Mouse (Mus musculus): ENCODE measurements at regions not wholly inside any gene's neighbourhood (a gene's known extent, or its start where the extent isn't known, plus 50 kb on each side); places are given as distances from the start of the nearest gene placed in this dataset.
A peak's percentile ranks its signal among the peaks of the same experiment; 100 is the strongest.

DNA sequence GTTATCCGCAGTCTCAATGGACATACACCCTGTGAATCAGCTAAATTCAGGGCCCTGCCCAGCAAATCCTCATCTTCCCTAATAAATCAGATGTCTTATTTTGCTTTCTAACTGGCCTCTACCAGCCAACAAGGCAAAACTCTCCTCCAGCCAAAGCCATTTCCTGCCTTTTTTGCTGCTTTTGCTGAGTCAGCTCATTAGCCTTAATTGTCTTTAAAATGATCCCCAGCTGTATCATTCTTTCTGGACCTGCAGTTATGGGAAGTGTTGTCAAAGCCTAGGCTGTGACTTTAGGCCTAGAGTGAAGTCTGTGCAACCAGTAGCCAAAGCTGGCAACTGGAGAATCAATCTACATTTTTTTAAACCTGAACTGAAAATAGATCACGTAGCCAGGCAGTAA, 81.4 kb downstream of the Mtpn start:
- no peak for DNase-seq (ENCODE audit: low read depth)

GRCm38 (mm10) chr6:35445007-35445406, 94.7 kb downstream of the Mtpn start:
- no peak for DNase-seq (ENCODE audit: low read depth)

DNA sequence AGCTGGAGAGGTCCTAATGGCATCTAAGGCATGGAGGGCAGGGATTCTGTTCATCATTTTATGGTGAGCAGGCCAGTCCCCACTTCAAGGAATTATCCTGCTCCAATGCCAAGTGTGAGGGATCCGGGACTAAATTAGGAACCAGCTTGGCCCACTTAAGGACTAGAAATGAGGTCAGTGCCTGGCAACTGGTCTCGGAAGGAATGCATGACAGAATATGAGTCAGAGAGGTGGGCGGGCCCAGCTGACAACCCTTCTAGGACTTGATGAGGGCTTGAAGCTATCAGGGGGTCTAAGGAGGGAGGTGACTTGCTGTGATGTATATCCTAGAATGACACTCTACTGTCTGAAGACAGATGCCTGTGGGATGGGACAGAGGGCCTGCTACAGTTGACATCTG, 100.4 kb upstream of the Fam180a start:
- no peak for DNase-seq (ENCODE audit: low read depth)

DNA sequence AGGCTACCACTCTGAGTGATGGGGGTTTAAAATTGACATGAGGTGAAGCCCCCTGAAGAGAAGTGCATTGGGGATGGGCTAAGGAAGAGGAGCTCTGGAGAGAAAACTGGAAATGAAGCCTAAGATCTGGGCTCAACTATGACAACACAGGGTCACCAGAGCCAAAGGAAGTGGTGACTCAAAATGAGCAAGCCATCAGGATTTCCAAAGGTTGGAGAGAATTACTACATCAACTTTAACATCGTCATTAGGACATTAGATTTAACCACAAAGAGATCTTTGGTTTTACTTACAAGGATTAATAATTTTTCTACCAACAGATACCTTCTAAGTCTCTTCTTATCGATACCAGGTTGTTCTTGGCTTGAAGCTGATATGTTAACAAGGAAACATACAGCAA, 98.6 kb upstream of the Fam180a start:
- no peak for DNase-seq (ENCODE audit: low read depth)

DNA sequence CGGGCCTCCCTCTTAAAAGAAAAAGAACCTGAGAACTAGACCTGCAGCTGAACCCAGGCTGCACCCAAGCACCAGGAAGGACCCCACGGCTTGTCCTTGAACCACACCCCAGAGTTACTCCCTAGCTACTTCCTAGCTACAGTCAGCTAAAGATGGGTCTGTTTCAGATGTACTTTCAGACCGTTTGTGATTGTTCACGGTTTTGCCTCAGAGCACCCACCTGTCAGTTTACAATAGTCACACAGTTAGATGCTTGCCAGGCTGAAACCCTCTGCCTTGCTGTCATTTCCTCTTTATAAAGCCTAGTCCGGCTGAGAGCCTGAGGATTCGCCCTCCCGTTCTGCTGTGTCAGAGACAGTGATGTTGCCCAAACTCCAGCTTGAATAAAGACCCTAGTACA, 95.0 kb upstream of the Fam180a start:
- no peak for DNase-seq (ENCODE audit: low read depth)

DNA sequence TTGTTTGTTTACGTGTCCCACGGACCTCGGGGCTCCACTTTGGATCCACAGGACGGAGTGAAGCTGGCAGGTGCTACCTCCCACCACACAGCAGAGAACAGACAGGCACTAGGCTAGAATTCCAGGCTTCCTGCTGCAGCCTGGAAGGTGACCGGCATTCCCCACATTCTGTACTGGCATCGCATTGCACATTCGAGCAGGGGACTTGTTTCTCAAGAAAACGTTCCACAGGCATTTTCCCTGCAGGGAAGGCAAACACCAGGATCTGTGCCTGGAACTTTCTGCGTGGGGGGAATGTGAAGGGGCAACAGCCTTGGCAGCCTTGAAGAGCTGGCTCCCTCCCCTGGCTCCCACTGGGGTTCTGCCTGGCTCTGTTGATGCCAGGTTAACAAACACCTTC, 79.1 kb upstream of the Fam180a start:
- DNase-seq (ENCODE audit: low read depth): no peak

- no peak for DNase-seq (ENCODE audit: low read depth)
Observed at GRCm38 (mm10) chr6:35403341-35403910, 77.5 kb upstream of the Fam180a start.

- DNase-seq (ENCODE audit: low read depth): no peak
Observed at GRCm38 (mm10) chr6:35395726-35396125, 69.8 kb upstream of the Fam180a start.

GRCm38 (mm10) chr6:35388827-35389226, 62.9 kb upstream of the Fam180a start:
- no peak for DNase-seq (ENCODE audit: low read depth)

GRCm38 (mm10) chr6:35381536-35381935, 55.6 kb upstream of the Fam180a start:
- DNase-seq (ENCODE audit: low read depth): no peak

- peak; percentile 48 for DNase-seq (ENCODE audit: low read depth)
Observed at GRCm38 (mm10) chr6:35380721-35381466, 55.0 kb upstream of the Fam180a start.

DNA sequence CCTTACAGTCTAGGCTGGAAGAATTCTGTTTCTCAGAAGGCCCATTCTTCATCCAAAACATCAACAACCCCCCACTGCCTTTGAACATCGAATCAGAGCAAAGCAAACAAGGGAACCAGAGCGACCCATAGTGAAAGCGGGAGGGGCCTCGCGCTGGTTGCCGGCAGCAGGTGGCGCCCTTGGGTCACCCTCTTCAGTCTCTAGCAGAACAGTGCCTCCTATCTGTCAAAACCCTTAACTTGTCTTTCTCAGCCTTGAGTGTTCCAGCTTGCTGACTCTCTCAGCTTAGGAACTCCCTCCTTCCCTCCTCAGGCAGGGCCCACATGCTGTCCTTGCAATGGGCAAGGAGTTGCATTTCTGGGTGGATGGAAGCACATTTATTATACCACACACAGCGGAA, 53.9 kb upstream of the Fam180a start:
- DNase-seq (ENCODE audit: low read depth): peak; percentile 75

DNA sequence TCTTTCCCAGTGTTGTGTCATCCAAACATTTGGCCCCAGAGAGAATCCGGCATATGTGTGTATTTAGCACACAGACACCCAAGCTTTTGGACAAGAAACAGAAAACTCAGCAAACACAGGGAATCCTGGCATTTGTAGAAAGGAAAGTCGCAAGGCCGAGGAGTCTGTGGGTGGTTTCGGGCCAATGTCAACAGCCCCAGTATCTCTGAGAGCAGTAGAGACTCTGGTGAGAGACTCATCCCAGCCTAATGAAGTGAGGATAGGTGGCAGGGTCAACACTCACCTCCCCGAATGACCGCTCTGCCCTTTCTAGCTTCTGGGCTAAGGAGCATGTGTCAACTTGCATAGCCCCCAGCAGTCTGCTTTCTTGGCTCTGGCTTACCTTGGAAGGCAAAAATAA, 52.9 kb upstream of the Fam180a start:
- no peak for DNase-seq (ENCODE audit: low read depth)

- no peak for DNase-seq (ENCODE audit: low read depth)
Observed at GRCm38 (mm10) chr6:35377535-35377934, 51.6 kb upstream of the Fam180a start.

GRCm38 (mm10) chr6:35376526-35376925, 50.6 kb upstream of the Fam180a start:
- DNase-seq (ENCODE audit: low read depth): no peak
